Mouse (Mus musculus) neural tube, embryonic 13.5 days (tissue): ENCODE results near the gene Dhx36. TPM values are rescaled to one million over a fixed set of nuclear protein-coding genes. Genes with fewer than 3 reads are reported as not detected.

ENCODE experiments used
- polyA plus RNA-seq: library from polyadenylated mRNA; unstranded; fragments of >200 nt; fragmentation: Nextera tagmentation; extraction: Ambion mirVana; gene quantifications from 2 replicates; pipeline ENCODE4 v1.2.1, GENCODE M21; 2015

Dhx36 gene
- polyA plus RNA-seq, 1 experiment from 2014 or later = 44.3 TPM

Other genes starting within 250 kb of the Dhx36 start
- 12.3 and 13.1 TPM in 2 replicates for gene Arhgef26, start 168.7 kb downstream of the Dhx36 start, polyA plus RNA-seq
- gene Gpr149, start 98.1 kb upstream of the Dhx36 start, polyA plus RNA-seq = 2.3 and 2.8 TPM in 2 replicates